Mouse (Mus musculus): ENCODE data around the gene Ddx20. TPM values are rescaled to one million over a fixed set of nuclear protein-coding genes. Genes with fewer than 3 reads are reported as not detected.
"Not testable (repeated sequence)": the region's sequence is repeated elsewhere in the genome, so short reads cannot be mapped to it uniquely, and the experiment has no call there.

Ddx20 gene
- polyA plus RNA-seq, 1 experiment from 2014 or later = 22.4 TPM

DNA sequence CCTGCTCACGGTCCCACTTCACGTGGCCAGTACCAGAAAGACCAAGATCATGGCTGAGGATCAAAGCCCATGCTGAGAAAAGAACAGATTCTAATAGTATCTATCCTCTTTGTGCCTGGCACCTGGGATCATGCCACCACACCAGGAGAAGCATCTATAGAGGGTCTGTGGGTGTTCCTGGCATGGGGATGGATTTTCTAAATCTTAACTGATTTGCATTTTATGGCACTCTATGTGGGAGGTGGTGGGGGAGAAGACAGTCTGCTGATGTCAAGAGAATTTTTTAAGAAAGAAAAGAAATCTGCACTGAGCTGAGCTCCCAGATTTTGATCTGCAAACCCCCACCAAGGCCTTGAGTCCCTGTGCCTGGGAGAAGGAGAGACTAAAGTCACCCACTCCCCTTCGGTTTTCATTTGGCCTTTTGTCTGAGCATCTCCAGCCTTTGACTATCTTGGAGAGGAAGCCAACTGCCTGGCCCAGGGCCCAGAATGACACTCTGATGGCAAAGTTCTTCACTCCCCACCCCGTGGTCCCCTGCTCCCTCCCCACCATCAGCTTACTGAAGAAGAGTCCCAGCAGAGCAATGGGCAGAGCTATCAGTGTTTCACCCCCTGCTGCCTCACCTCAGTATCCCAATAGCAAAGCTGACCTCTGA, 19.1 kb upstream of the Ddx20 start:
- ChIA-PET CTCF (interaction anchor here (1.8 kb wide), 1 partner anchor 12 kb away, joined by 3 read pairs; no protein-coding TSS in a partner anchor), POLR2A (interaction anchor here (1.2 kb wide), 1 partner anchor 12 kb away, joined by 4 read pairs; no protein-coding TSS in a partner anchor)
- no peaks in the 10 kb centered on the region for H3K27me3 ChIP-seq
- TF ChIP-seq CTCF (IDR thresholded peaks at IDR 0.05) = no peak
- DNase-seq (ENCODE audit: low read depth, low spot score) = no peak
- in situ Hi-C loops (cut with MboI; ENCODE audit: low pct_unique_long_range_greater_than_20kb) = no loop called here
- ATAC-seq = no peak

DNA sequence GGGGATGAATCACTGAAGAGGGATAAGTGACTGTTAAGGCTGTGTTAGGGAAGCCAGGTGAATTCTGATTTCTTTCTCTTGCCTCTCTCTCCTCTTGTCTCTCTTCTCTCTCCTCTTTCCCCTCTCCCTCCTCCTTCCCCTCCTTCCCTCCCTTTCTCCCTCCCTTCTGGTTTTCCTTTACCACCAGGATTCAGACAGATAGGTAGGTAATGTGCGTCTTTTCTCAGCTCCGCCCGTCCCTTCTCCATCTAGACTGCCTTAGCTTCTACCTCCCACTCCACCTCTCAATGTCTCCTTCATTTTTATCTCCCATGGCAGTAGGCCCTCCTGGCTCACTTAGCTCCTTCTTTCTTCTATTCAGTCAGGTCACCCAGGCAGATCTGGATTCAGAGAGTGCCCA, 18.2 kb upstream of the Ddx20 start:
- H3K27me3 ChIP-seq = no peaks in the 10 kb centered on the region
- TF ChIP-seq CTCF (IDR thresholded peaks at IDR 0.05) = no peak
- ATAC-seq (no peak), DNase-seq (ENCODE audit: low read depth, low spot score) (no peak)
- ChIA-PET POLR2A (interaction anchor here (1.1 to 1.2 kb wide), 2 partner anchors 13 to 18 kb away, joined by 4 to 13 read pairs; partner anchors contain the start of gene Ddx20), CTCF (interaction anchor here (0.7 to 1.4 kb wide), 2 partner anchors 16 to 89 kb away, joined by 3 to 7 read pairs; no protein-coding TSS in a partner anchor)
- in situ Hi-C loops (cut with MboI; ENCODE audit: low pct_unique_long_range_greater_than_20kb) = no loop called here

DNA sequence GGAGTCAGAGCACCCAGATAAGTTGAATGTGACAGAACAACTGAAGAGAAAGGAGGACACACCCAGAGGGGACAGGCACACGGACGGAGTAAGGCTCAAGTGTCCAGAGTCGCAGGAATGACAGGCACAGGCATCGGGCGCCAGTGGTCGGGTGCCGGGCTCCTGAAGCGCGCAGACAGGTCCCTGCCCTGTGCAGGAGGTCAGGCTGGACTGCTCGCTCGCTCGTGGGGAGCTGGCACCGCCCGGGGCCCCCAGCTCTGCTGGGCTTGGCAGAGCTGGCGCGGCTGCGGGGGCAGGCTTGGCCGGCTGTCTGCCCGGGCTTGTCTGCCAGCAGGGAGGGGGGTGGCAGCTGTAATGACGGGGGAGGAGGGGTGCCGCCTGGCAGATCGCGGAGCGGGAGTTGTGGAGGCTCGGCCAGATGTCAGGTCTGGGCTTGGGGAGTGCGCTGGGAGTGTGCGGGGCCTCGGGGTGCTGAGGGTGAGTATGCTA, 17.7 kb upstream of the Ddx20 start:
- DNase-seq (ENCODE audit: low read depth, low spot score) = no peak
- ATAC-seq = peak; percentile 65
- in situ Hi-C loops (cut with MboI; ENCODE audit: low pct_unique_long_range_greater_than_20kb) = no loop called here
- TF ChIP-seq CTCF (IDR thresholded peaks at IDR 0.05) = no peak
- H3K27me3 ChIP-seq = no peaks in the 10 kb centered on the region
- CTCF ChIA-PET = interaction anchor here (0.7 to 1.4 kb wide), 2 partner anchors 16 to 90 kb away, joined by 3 to 7 read pairs; no protein-coding TSS in a partner anchor
- POLR2A ChIA-PET = interaction anchor here (1.1 to 1.2 kb wide), 2 partner anchors 14 to 17 kb away, joined by 4 to 13 read pairs; partner anchors contain the start of gene Ddx20

DNA sequence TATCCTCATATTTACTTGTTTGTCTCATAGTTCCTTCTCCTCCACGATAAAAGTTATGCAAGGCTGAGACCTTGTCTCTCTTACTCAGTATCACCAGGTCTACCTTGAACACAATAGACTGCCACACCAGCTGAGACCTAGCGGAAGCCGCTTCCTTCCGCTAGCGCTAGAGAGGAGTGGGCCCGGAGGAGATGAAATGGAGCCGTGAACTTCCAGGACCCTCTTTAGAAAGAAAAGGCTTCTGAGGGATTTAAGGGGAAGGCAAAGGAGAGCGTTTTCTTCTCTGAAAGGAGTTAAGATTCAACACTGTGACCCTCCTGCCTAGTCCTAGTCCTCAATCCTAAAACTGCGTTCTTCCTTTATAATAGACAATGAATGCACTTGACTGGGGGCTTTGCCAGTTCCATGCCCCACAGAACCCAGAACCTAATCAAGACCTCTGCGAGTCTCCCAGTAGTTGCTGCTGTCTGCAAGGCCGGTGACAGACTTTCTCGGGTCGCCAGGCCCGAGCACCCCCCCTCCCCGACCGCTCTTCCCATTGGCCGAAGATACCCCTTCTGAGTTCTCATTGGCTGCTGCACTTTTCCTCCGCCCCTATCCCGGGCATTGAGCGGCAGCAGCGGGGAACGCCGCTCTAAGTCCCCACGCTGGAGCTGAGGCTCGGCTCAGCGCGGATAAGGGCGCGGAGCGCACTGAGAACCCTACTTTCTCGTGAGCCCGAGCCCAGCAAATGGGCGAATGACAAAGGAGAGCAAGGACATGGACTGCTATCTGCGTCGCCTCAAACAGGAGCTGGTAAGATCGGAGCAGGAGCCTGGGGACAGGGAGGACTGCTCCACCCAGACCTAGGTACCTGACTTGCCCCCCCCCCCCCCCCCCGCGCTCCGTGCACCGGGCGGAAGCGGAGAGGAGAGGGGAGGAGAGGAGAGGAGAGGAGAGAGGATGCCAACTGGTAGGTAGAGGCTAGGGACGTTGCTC, 16.9 kb upstream of the Ddx20 start, which contains the start of gene Inka2:
Inka2 (plus strand) TSS at position 569 of the 978 bp plus-strand sequence.
- ATAC-seq (peak; percentile 97), DNase-seq (ENCODE audit: low read depth, low spot score) (no peak)
- H3K27me3 ChIP-seq = no peaks in the 10 kb centered on the region
- in situ Hi-C loops (cut with MboI; ENCODE audit: low pct_unique_long_range_greater_than_20kb) = no loop called here
- CTCF ChIA-PET = interaction anchor here (1.2 to 1.4 kb wide), 2 partner anchors 17 to 21 kb away, joined by 3 to 7 read pairs; no protein-coding TSS in a partner anchor
- TF ChIP-seq CTCF (IDR thresholded peaks at IDR 0.05) = no peak
- POLR2A ChIA-PET = no interaction called here

DNA sequence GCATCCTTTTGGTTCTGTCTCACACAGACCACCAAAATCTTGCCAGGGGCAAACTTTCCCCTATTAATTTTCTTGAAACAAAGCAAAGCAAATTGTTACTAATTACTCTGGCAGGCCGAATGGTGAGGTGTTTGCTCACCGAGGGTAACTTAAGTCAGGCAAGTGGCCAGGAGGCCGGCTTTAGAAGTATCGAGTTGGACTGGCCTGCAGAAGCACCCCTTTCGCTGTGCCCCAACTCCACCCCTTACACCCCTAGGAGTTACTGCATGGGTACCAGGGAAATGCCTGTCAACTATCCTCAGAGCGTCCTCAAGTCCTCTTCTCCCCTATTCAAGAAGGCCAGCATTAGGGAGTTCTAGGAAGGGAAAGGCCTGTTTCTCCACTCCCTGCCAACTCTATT, 16.2 kb upstream of the Ddx20 start:
- ATAC-seq (no peak), DNase-seq (ENCODE audit: low read depth, low spot score) (no peak)
- CTCF ChIA-PET = interaction anchor here (1.2 kb wide), 1 partner anchor 21 kb away, joined by 3 read pairs; no protein-coding TSS in a partner anchor
- TF ChIP-seq CTCF (IDR thresholded peaks at IDR 0.05) = no peak
- POLR2A ChIA-PET = no interaction called here
- in situ Hi-C loops (cut with MboI; ENCODE audit: low pct_unique_long_range_greater_than_20kb) = no loop called here
- no peaks in the 10 kb centered on the region for H3K27me3 ChIP-seq

DNA sequence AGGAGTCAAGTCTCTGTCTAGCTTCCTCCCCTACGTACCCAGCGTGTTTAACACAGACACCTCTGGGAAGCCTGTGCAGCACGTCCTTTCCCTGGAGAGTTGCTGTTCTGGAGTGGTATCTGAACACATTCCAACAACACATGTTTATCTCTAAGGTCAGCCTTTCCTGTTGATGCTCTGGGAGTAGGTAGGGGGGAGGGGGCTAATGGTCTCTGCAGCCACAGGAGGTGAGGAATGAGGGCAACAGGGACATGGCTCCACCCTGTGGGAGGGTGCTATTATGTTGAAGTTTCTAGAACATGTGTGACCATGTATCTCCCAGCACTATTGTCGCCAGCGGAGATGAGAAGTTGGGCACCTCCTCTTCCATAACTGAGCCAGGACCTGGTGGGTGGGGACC, 14.0 kb upstream of the Ddx20 start:
- in situ Hi-C loops (cut with MboI; ENCODE audit: low pct_unique_long_range_greater_than_20kb) = no loop called here
- DNase-seq (ENCODE audit: low read depth, low spot score) (no peak), ATAC-seq (no peak)
- peaks cover 4% of the 10 kb centered on the region for H3K27me3 ChIP-seq
- ChIA-PET CTCF (interaction anchor here (1.0 kb wide), 3 partner anchors 12 to 21 kb away, joined by 3 read pairs; no protein-coding TSS in a partner anchor), POLR2A (interaction anchor here (0.6 kb wide), 1 partner anchor 78 kb away, joined by 3 read pairs; no protein-coding TSS in a partner anchor)
- TF ChIP-seq CTCF (IDR thresholded peaks at IDR 0.05) = no peak

DNA sequence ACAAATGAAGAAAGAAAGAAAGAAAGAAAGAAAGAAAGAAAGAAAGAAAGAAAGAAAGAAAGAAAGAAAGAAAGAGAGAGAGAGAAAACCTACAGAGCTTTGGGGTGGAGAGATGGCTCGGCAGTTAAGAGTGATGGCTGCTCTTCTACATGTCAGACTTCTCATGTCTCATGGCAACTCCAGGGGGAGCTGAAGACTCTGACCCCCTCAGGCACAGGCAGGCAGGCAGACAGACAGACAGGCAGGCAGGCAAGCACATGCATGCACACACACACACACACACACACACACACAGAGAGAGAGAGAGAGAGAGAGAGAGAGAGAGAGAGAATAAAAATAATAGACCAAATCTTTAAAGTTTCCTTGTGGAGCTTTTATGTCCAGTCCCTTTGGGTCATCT, 13.4 kb upstream of the Ddx20 start:
- H3K27me3 ChIP-seq; in situ Hi-C loops (cut with MboI; ENCODE audit: low pct_unique_long_range_greater_than_20kb); DNase-seq (ENCODE audit: low read depth, low spot score); ATAC-seq: not testable (repeated sequence)
- ChIA-PET POLR2A (interaction anchor here (0.6 kb wide), 1 partner anchor 79 kb away, joined by 3 read pairs; no protein-coding TSS in a partner anchor), CTCF (interaction anchor here (1.0 to 1.9 kb wide), 4 partner anchors 8 to 26 kb away, joined by 3 to 8 read pairs (median 4); no protein-coding TSS in a partner anchor)

DNA sequence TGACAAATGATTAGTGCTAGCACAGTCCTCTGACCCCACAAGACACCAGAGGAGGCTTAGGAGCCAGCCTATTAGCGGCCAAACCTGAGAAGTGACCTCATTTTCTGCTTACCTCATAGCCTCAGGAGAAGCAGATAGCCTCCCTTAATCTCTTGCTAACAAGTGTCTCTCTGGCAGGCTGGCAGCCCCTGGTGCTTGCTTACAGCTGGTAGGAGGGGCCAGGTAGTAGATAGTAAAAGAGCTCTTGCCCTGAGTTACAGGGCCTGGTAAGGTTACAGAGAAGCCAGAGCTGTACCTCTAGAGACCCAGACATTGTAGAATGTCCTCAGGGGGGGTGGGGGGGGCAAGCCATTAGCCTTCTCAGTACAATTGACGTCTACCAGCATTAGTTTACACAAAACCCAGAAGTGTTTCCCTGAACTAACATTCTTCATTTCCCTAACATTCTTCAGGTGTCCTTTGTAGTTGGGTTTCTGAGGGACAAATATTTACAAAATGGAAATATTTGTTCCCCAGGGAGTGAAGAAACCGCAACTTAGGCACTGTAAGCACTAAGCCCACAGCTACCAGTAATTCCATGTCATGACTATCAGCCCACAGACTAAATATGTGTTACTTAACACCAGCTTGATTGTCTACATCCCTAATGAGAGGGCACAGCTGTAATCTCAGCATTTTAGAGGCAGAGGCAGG, 12.0 kb upstream of the Ddx20 start:
- ChIA-PET POLR2A (no interaction called here), CTCF (interaction anchor here (1.7 to 1.9 kb wide), 2 partner anchors 10 to 27 kb away, joined by 5 to 8 read pairs; no protein-coding TSS in a partner anchor)
- peaks cover 6% of the 10 kb centered on the region for H3K27me3 ChIP-seq
- no peak for TF ChIP-seq CTCF (IDR thresholded peaks at IDR 0.05)
- in situ Hi-C loops (cut with MboI; ENCODE audit: low pct_unique_long_range_greater_than_20kb) = loop anchor here (25.0 kb wide), 1 partner anchor 1013 kb away; no protein-coding TSS in a partner anchor
- no peak for DNase-seq (ENCODE audit: low read depth, low spot score)
- no peak for ATAC-seq

DNA sequence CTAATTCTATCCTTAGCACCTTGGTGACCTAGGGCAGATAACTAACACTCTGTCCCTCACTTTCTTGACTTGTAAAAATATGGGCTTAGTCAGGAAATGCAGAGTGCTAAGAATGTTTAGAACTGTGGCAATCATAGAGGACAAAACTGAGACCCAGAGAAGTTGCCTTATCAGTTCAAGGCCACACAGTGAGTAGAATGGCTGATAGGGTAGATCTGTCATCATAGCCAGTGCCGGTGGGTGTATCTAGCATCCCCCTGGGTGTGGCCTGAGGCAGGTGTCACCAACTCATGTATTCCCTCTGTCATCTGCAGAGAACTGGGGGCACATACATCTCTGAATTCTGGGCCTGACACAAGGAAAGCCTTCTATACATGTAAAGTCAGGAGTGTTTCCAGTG, 10.9 kb upstream of the Ddx20 start:
- POLR2A ChIA-PET = no interaction called here
- TF ChIP-seq CTCF (IDR thresholded peaks at IDR 0.05) = no peak

More for the DNA sequence above, 10.9 kb upstream of the Ddx20 start:
- CTCF ChIA-PET = no interaction called here
- DNase-seq (ENCODE audit: low read depth, low spot score) (no peak), ATAC-seq (no peak)
- peaks cover 14% of the 10 kb centered on the region for H3K27me3 ChIP-seq
- in situ Hi-C loops (cut with MboI; ENCODE audit: low pct_unique_long_range_greater_than_20kb) = loop anchor here (25.0 kb wide), 1 partner anchor 1014 kb away; no protein-coding TSS in a partner anchor

All from Patski (cell line).